Mouse (Mus musculus) heart, adult 2 months (tissue): ENCODE measurements at regions not wholly inside any gene's neighbourhood (a gene's known extent, or its start where the extent isn't known, plus 50 kb on each side); places are given as distances from the start of the nearest gene placed in this dataset.

Source experiments
- CTCF ChIP-seq: fragments of 200-600 bp; IDR thresholded peaks from 2 replicates; pipeline ENCODE4 v1.8.1; 2022; ENCODE audit warnings: antibody characterized with exemption, mild to moderate bottlenecking, moderate library complexity
- POLR2A ChIP-seq: fragments of 200-500 bp; IDR thresholded peaks from 2 replicates; pipeline ENCODE4 v1.6.1; 2011; ENCODE audit warnings: mild to moderate bottlenecking, low read depth, low read length, control low read depth; ENCODE audit not compliant: insufficient read depth

DNA sequence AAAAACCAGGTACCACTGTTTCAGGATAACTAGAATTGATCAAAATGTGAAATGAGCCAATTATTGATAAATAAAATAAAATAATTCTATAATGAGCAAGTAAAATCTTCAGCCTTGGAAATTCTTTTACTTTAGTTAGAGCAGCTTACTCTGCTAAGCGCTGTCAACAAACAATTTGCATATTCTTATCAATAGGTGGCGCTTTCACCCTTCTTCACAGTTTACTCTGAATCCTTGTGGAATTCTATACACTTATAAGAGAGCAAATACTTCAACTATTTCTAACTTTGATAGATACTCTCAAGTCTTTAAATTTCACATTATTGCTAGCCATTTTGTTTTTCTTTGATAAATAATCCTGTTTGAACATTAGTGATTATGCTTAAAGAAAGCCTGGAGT is 812.5 kb upstream of the Klhl1 start:
- TF ChIP-seq POLR2A = no peak
- TF ChIP-seq CTCF = peak; percentile 87
